Mouse (Mus musculus) G1E (cell line): ENCODE results near the gene Mon2.

Experiments used
- CTCF ChIP-seq: IDR thresholded peaks from 2 replicates; pipeline ENCODE4 v1.5.1; 2012; ENCODE audit warnings: low read depth, low read length, inconsistent platforms, mixed read lengths
- GATA1 ChIP-seq: IDR thresholded peaks from 2 replicates; pipeline ENCODE4 v1.6.1; 2012; ENCODE audit warnings: borderline replicate concordance, low read length, inconsistent platforms, mixed read lengths
- GATA2 ChIP-seq: IDR thresholded peaks from 2 replicates; pipeline ENCODE4 v1.6.1; 2012; ENCODE audit warnings: low read depth, low read length, inconsistent platforms, borderline replicate concordance
- TAL1 ChIP-seq: conservative IDR thresholded peaks from 2 replicates; pipeline ENCODE4 v1.6.1; 2012; ENCODE audit warnings: low read depth, low read length, inconsistent platforms, mixed read lengths

GRCm38 (mm10) chr10:122997852-122998251, 78.5 kb downstream of the Mon2 start:
- TF ChIP-seq TAL1 (no peak), CTCF (no peak), GATA1 (no peak), GATA2 (no peak)
